Mouse (Mus musculus) heart, postnatal 14 days (tissue): ENCODE results near the gene Rsbn1l. TPM values are rescaled to one million over a fixed set of nuclear protein-coding genes. Genes with fewer than 3 reads are reported as not detected.

ENCODE experiments used
- DNase-seq, 2 experiments: peaks; one replicate each; pipeline ENCODE4 v3.0.0; 2021 to 2022
- intact Hi-C: fragments of 180-260 bp; cut with DNase I; formaldehyde crosslinking; loops from one replicate; pipeline ENCODE4 v1.15.1; 2025
- total RNA-seq, 2 experiments: library from RNA; stranded (reverse); gene quantifications; 2 replicates each; pipeline ENCODE4 v1.2.3; 2021

Gene Rsbn1l
- total RNA-seq, 2 experiments from 2014 or later, result 14.2 to 16.3 TPM

GRCm38 (mm10) chr5:20858404-20858803, 97.8 kb downstream of the Rsbn1l start:
- DNase-seq, result no peak
- intact Hi-C loops, result no loop called here

- intact Hi-C loops, result no loop called here
- DNase-seq, result no peak
Observed at GRCm38 (mm10) chr5:20855066-20855465, 101.1 kb downstream of the Rsbn1l start.

GRCm38 (mm10) chr5:20847010-20847409, 109.2 kb downstream of the Rsbn1l start:
- intact Hi-C loops, result no loop called here
- DNase-seq, result no peak

GRCm38 (mm10) chr5:20843816-20844215, 112.4 kb downstream of the Rsbn1l start:
- no peak for DNase-seq
- intact Hi-C loops, result no loop called here

- intact Hi-C loops, result no loop called here
- DNase-seq, result no peak
Observed at GRCm38 (mm10) chr5:20843405-20843804, 112.8 kb downstream of the Rsbn1l start.

Other genes with a start within 250 kb of the Rsbn1l start
- gene Phtf2, start 74.3 kb downstream of the Rsbn1l start, total RNA-seq, result 10 to 100 TPM; 70.3 to 82.1 TPM
- gene Tmem60, start 74.2 kb downstream of the Rsbn1l start, total RNA-seq, result 10 to 100 TPM; 22.0 to 22.3 TPM
- 10 to 100 TPM; 38.5 to 42.9 TPM for gene Ptpn12, start 99.5 kb upstream of the Rsbn1l start, total RNA-seq
- 1 to 10 TPM; 4.7 to 4.9 TPM for gene Gsap, start 229.9 kb upstream of the Rsbn1l start, total RNA-seq